7 mouse cellular contexts compared by ENCODE assay signal in genomic region chr3:65317876-65318537, GRCm38 (mm10).
DNase-seq lines count a peak whose midpoint lies in the region; ATAC-seq and TF ChIP-seq lines count a peak whose summit lies in the region.

No protein-coding gene starts in this region.

- DNase-seq in liver, result peak; percentile 30
- no peak for DNase-seq in liver, embryonic 11.5 days (ENCODE audit: low spot score)
- peak; percentile 69 for DNase-seq in adrenal gland, postnatal 10 days
- peak; percentile 53 for DNase-seq in gastrocnemius, postnatal 10 days
- DNase-seq in kidney, postnatal 4 days, result peak; percentile 51 to 60
- peak; percentile 64 for DNase-seq in retina, postnatal 1 day

- peak; percentile 30 for TF ChIP-seq CTCF in ES-Bruce4 (IDR thresholded peaks at IDR 0.05; ENCODE audit: low read depth, low read length)

- no peak overlapping the region for H3K4me2 ChIP-seq in liver, embryonic 11.5 days

- no peak overlapping the region for H3K4me3 ChIP-seq in liver, embryonic 11.5 days (ENCODE audit: low read depth, low read length)
- H3K4me3 ChIP-seq in ES-Bruce4 (ENCODE audit: low read depth, low read length), result no peak overlapping the region

- no peaks in the 10 kb centered on the region for H3K36me3 ChIP-seq in liver, embryonic 11.5 days (ENCODE audit: control insufficient read depth, insufficient read depth, low read length)
- no peaks in the 10 kb centered on the region for H3K36me3 ChIP-seq in ES-Bruce4 (ENCODE audit: control insufficient read depth, insufficient read depth, low read length, poor library complexity, severe bottlenecking)

- no peaks in the 10 kb centered on the region for H3K27me3 ChIP-seq in liver, embryonic 11.5 days (replicated peaks; ENCODE audit: control insufficient read depth, insufficient read depth, low read length)
- no peaks in the 10 kb centered on the region for H3K27me3 ChIP-seq in ES-Bruce4 (ENCODE audit: control insufficient read depth, insufficient read depth, low read length, poor library complexity, severe bottlenecking)

- no peak for TF ChIP-seq POLR2A in ES-Bruce4 (IDR thresholded peaks at IDR 0.05; ENCODE audit: insufficient read depth, low read length)

- H3K27ac ChIP-seq in liver, embryonic 11.5 days (ENCODE audit: low read depth, low read length), result no peak overlapping the region
- no peak overlapping the region for H3K27ac ChIP-seq in ES-Bruce4 (ENCODE audit: insufficient read depth, low read length)

- ATAC-seq in liver, embryonic 11.5 days (replicated peaks; ENCODE audit: low FRiP score), result no peak

- whole genome bisulfite sequencing in liver, embryonic 11.5 days, result 36% methylated on average over 10 of the region's 10 CpGs

- H3K9me3 ChIP-seq in liver, embryonic 11.5 days (ENCODE audit: control insufficient read depth, low read length), result no peaks in the 10 kb centered on the region
- no peaks in the 10 kb centered on the region for H3K9me3 ChIP-seq in ES-Bruce4 (replicated peaks; ENCODE audit: control insufficient read depth, insufficient read depth, low read length, poor library complexity, severe bottlenecking)

- TF ChIP-seq EP300 in ES-Bruce4 (IDR thresholded peaks at IDR 0.05; ENCODE audit: insufficient read depth, low read depth, low read length), result no peak

- no peak overlapping the region for H3K9ac ChIP-seq in liver, embryonic 11.5 days (ENCODE audit: low read depth, low read length)
- H3K9ac ChIP-seq in ES-Bruce4 (ENCODE audit: low read depth, poor library complexity, severe bottlenecking), result no peak overlapping the region

- no peaks in the 10 kb centered on the region for H3K4me1 ChIP-seq in liver, embryonic 11.5 days (replicated peaks; ENCODE audit: control insufficient read depth, insufficient read depth, low read length)
- no peaks in the 10 kb centered on the region for H3K4me1 ChIP-seq in ES-Bruce4 (ENCODE audit: control insufficient read depth, insufficient read depth, low read length)
